Mouse (Mus musculus): ENCODE results near the gene Fam57a. TPM values are rescaled to one million over a fixed set of nuclear protein-coding genes. Genes with fewer than 3 reads are reported as not detected.

Fam57a gene
- polyA plus RNA-seq, 1 experiment from 2014 or later: 4.5 TPM

- WGBS (ENCODE audit: insufficient replicate concordance): 69% methylated on average over 2 of the region's 2 CpGs
- ATAC-seq (ENCODE audit: low read depth) (no peak), DNase-seq (no peak)
- Histone ChIP-seq H3K27ac (no peak overlapping the region), H3K36me3 (peaks cover 14% of the 10 kb centered on the region; the same call in 1 of the 2 replicates), H3K4me2 (no peak overlapping the region), H3K4me1 (replicated peaks) (peaks cover 10% of the 10 kb centered on the region; the same call in 1 of the 2 replicates), H3K9ac (no peak overlapping the region), H3K4me3 (replicated peaks) (no peak overlapping the region), H3K9me3 (replicated peaks) (no peaks in the 10 kb centered on the region), H3K27me3 (no peaks in the 10 kb centered on the region)
These were observed 25.3 kb upstream of the Fam57a start for GRCm38 (mm10) chr11:76154200-76154599.

DNA sequence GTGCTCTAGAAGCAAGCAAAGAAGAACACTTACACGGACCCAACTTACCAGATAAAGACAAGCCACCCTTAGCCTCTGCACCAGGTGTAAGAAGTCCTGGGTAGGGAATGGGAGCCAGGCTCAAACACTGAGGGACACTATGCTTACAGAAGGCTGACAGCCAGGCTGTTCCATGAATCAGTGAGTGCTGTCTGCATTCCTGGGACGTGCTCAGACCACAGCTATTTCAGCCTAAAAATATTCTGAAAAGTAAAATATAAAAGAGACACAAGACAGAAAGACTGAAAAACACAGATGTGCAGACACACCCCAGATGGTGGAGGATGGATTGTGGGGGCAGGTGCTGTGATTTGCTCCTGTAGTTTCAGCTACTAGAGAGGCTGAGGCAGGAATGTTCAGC lies 24.6 kb upstream of the Fam57a start:
- 81% methylated on average over 2 of the region's 2 CpGs for WGBS (ENCODE audit: insufficient replicate concordance)
- H3K4me2 ChIP-seq: no peak overlapping the region
- ATAC-seq (ENCODE audit: low read depth): no peak

DNA sequence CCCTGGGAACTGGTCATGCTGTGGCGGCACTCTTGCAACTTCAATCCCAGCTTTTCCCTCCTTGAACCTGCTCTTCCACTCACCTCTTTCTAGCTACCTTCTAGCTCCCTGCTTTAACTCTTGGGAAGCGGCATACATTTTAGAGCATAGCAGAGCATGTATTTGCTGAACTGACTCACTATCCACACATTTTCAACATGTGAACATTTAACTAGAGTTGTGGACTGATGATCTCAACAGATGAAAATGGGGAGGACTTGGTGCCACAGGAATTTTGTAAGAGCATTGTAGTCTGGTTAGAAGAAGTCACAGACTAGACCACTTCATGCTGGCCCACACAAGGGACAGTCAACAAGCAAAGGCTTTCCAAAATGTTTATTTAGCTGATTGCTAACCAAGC lies 21.1 kb upstream of the Fam57a start:
- Histone ChIP-seq H3K36me3 (peaks cover 17% of the 10 kb centered on the region), H3K9me3 (replicated peaks) (no peaks in the 10 kb centered on the region), H3K4me1 (replicated peaks) (peaks cover 10% of the 10 kb centered on the region; the same call in 1 of the 2 replicates), H3K27me3 (no peaks in the 10 kb centered on the region), H3K27ac (no peak overlapping the region), H3K4me2 (no peak overlapping the region), H3K4me3 (replicated peaks) (no peak overlapping the region), H3K9ac (no peak overlapping the region)
- 82% methylated on average over 2 of the region's 2 CpGs for WGBS (ENCODE audit: insufficient replicate concordance)
- ATAC-seq (ENCODE audit: low read depth) (no peak), DNase-seq (no peak)

More for the DNA sequence above, 24.6 kb upstream of the Fam57a start:
- no peak overlapping the region for H3K9ac ChIP-seq
- no peak overlapping the region for H3K4me3 ChIP-seq (replicated peaks)
- no peak overlapping the region for H3K27ac ChIP-seq
- DNase-seq: no peak
- H3K36me3 ChIP-seq: peaks cover 14% of the 10 kb centered on the region
- H3K9me3 ChIP-seq (replicated peaks): no peaks in the 10 kb centered on the region
- H3K27me3 ChIP-seq: no peaks in the 10 kb centered on the region
- peaks cover 10% of the 10 kb centered on the region; the same call in 1 of the 2 replicates for H3K4me1 ChIP-seq (replicated peaks)

DNA sequence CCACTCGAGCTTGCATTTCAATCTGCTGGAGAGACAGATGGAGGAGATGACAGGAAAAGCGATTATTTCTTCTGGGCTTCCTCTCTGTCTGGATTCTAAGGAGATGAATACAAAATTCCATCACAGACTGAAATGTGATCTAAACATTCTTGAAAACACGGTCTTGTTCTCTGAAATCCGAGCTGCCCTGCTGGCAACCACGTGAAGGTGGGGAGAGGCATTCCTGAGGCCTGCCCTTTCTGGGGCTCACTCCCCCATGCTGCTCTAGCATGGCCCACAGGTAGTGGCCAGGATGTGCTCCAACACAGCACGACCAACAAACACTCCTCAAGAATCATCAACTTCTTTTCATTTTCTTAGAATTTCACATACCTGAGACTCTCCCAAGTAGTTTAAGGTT lies 19.2 kb upstream of the Fam57a start:
- no peak overlapping the region for H3K27ac ChIP-seq
- no peaks in the 10 kb centered on the region for H3K4me1 ChIP-seq (replicated peaks)
- no peak for ATAC-seq (ENCODE audit: low read depth)
- no peak for DNase-seq
- peaks cover 22% of the 10 kb centered on the region for H3K36me3 ChIP-seq
- H3K4me2 ChIP-seq: no peak overlapping the region
- no peaks in the 10 kb centered on the region for H3K9me3 ChIP-seq (replicated peaks)
- H3K9ac ChIP-seq: no peak overlapping the region
- 57% methylated on average over 6 of the region's 6 CpGs for whole genome bisulfite sequencing (ENCODE audit: insufficient replicate concordance)
- no peaks in the 10 kb centered on the region for H3K27me3 ChIP-seq
- no peak overlapping the region for H3K4me3 ChIP-seq (replicated peaks)

DNA sequence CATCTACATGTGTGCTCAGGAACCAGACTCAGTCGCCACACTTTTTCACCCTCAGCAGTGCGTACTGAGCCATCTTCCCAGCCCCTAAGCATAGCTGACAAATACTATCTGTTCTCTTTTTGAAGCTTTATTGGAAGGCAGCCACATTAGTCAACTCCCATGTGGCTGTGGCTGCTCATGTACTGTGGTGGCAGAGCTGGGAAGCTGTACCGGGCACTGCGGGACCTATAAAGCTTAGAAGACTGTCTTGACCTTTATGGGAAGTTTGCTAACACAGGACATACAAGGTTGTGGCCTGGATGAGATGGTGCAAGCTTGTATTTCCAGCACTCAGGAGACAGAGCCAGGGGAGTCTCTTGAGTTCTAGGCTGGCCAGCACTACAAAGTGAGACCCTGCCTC lies 12.8 kb upstream of the Fam57a start:
- Histone ChIP-seq H3K9me3 (replicated peaks) (no peaks in the 10 kb centered on the region), H3K4me2 (no peak overlapping the region), H3K4me3 (replicated peaks) (no peak overlapping the region), H3K27ac (no peak overlapping the region), H3K36me3 (peaks cover 11% of the 10 kb centered on the region), H3K4me1 (replicated peaks) (0 out of 2 replicates have a peak, but pooled peaks cover 4% of the 10 kb centered on the region), H3K27me3 (no peaks in the 10 kb centered on the region), H3K9ac (no peak overlapping the region)
- ATAC-seq (ENCODE audit: low read depth) (no peak), DNase-seq (no peak)
- 84% methylated on average over 4 of the region's 4 CpGs for WGBS (ENCODE audit: insufficient replicate concordance)

DNA sequence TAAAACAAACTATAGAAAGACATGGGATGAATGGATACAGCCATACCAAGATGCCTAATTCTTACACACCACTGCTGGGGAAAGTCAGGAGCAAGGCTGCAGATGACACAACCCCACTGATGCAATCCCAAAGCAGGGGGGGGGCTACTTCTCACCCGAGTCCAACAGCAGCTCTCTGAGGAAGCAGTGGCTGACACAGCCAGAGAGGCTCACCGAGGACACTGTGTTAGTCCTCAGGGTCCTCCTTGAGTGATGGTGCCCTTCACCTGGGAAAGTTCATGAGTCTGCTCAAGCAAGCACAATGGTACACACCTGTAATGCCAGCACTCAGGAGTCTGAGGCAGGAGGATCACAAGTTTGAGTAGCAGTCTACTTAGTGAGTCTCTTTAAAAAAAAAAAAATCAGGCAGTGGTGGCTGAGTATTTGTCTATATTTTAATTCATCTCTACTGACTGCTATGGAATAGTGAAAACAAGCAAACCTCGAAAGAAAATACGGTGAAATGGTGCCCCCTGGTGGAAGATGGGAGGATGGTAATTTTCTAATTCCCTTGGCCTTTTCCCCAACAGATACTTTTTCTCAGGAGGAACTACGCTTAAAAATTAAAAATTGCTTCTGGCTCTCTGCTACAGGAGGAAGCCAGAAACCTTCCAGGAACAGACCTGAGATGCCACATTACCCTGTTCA lies 12.2 kb upstream of the Fam57a start:
- no peak overlapping the region for H3K4me2 ChIP-seq
- ATAC-seq (ENCODE audit: low read depth): no peak
- whole genome bisulfite sequencing (ENCODE audit: insufficient replicate concordance): 21% methylated on average over 5 of the region's 5 CpGs

GRCm38 (mm10) chr11:76168976-76169375 lies 10.5 kb upstream of the Fam57a start:
- no peaks in the 10 kb centered on the region for H3K9me3 ChIP-seq (replicated peaks)
- no peak for DNase-seq

More for the DNA sequence above, 12.2 kb upstream of the Fam57a start:
- Histone ChIP-seq H3K9me3 (replicated peaks) (no peaks in the 10 kb centered on the region), H3K4me3 (replicated peaks) (no peak overlapping the region), H3K27me3 (no peaks in the 10 kb centered on the region), H3K4me1 (replicated peaks) (0 out of 2 replicates have a peak, but pooled peaks cover 4% of the 10 kb centered on the region), H3K27ac (no peak overlapping the region), H3K9ac (no peak overlapping the region), H3K36me3 (peaks cover 14% of the 10 kb centered on the region)
- DNase-seq: peak; percentile 33

DNA sequence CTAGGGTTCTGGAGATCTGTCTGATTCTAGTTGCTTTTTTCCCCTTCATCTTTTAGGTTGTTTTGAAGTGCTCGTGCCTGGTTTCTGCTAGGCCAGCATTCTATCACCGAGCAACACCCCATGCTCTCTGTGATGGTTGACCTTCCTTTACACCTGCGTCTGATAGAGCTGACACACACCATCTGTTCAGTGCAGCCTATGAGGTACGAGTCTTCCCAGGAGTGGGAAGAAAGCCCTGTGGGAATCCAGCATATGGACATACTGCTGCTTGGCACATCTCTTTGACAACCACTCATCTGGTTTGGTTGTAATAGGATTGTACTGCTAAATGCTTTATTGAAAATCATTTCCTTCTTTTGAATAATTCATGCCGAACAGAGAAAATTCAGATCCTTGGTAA lies 9.3 kb upstream of the Fam57a start:
- no peaks in the 10 kb centered on the region for H3K27me3 ChIP-seq
- DNase-seq (no peak), ATAC-seq (ENCODE audit: low read depth) (no peak)
- no peak overlapping the region for H3K4me2 ChIP-seq
- 72% methylated on average over 5 of the region's 5 CpGs for WGBS (ENCODE audit: insufficient replicate concordance)
- H3K4me3 ChIP-seq (replicated peaks): no peak overlapping the region
- 0 out of 2 replicates have a peak, but pooled peaks cover 4% of the 10 kb centered on the region for H3K4me1 ChIP-seq (replicated peaks)
- no peak overlapping the region for H3K9ac ChIP-seq
- no peaks in the 10 kb centered on the region for H3K9me3 ChIP-seq (replicated peaks)
- H3K36me3 ChIP-seq: peaks cover 24% of the 10 kb centered on the region
- H3K27ac ChIP-seq: no peak overlapping the region

More at GRCm38 (mm10) chr11:76168976-76169375, 10.5 kb upstream of the Fam57a start:
- Histone ChIP-seq H3K4me3 (replicated peaks) (no peak overlapping the region), H3K4me1 (replicated peaks) (0 out of 2 replicates have a peak, but pooled peaks cover 4% of the 10 kb centered on the region), H3K27ac (no peak overlapping the region), H3K4me2 (no peak overlapping the region), H3K9ac (no peak overlapping the region), H3K36me3 (peaks cover 22% of the 10 kb centered on the region), H3K27me3 (no peaks in the 10 kb centered on the region)
- no peak for ATAC-seq (ENCODE audit: low read depth)
- WGBS (ENCODE audit: insufficient replicate concordance): 86% methylated on average over 3 of the region's 3 CpGs

GRCm38 (mm10) chr11:76178726-76179494 lies 561 bp upstream of the Fam57a start:
- peaks cover 18% of the 10 kb centered on the region for H3K36me3 ChIP-seq
- H3K4me2 ChIP-seq: peak overlapping the region; percentile 86
- H3K9ac ChIP-seq: peak overlapping the region; percentile 84
- WGBS (ENCODE audit: insufficient replicate concordance): under 1% methylated on average over 28 of the region's 28 CpGs
- DNase-seq (peak; percentile 37), ATAC-seq (ENCODE audit: low read depth) (peak; percentile 83)
- peaks cover 17% of the 10 kb centered on the region for H3K4me1 ChIP-seq (replicated peaks)
- no peaks in the 10 kb centered on the region for H3K9me3 ChIP-seq (replicated peaks)
- no peaks in the 10 kb centered on the region for H3K27me3 ChIP-seq
- peak overlapping the region; percentile 93 for H3K4me3 ChIP-seq (replicated peaks)
- peak overlapping the region; percentile 72 for H3K27ac ChIP-seq

DNA sequence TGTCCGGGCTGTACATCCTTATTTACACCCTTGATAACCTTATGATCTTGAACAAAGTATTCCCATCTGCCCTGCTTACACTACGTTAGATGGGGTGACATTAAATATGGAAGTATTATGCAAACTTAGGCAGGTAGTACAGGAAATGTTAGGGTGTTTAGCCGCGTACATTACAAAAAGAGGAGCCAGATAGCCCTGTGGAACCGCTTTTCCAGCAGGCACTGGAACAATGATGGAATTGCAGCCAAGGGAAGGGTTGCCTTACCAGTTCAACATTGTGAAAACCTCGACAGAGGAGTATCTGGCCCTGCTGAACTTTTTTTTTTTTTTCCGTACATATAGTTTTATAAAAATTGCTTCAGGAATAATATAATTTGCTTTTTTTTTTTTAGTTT lies 672 bp downstream of the Fam57a start:
- Histone ChIP-seq H3K4me3 (replicated peaks) (peak overlapping the region; percentile 93), H3K27ac (peak overlapping the region; percentile 72; the same call in 1 of the 2 replicates), H3K9me3 (replicated peaks) (no peaks in the 10 kb centered on the region), H3K4me1 (replicated peaks) (peaks cover 17% of the 10 kb centered on the region), H3K9ac (peak overlapping the region; percentile 84), H3K36me3 (peaks cover 15% of the 10 kb centered on the region; the same call in 1 of the 2 replicates), H3K4me2 (peak overlapping the region; percentile 86), H3K27me3 (no peaks in the 10 kb centered on the region)
- no peak for DNase-seq
- ATAC-seq (ENCODE audit: low read depth): no peak
- WGBS (ENCODE audit: insufficient replicate concordance): 11% methylated on average over 7 of the region's 7 CpGs

GRCm38 (mm10) chr11:76183745-76184144 lies 4.3 kb downstream of the Fam57a start:
- 85% methylated on average over 4 of the region's 4 CpGs for WGBS (ENCODE audit: insufficient replicate concordance)
- no peak overlapping the region for H3K27ac ChIP-seq
- H3K4me1 ChIP-seq (replicated peaks): peaks cover 11% of the 10 kb centered on the region
- DNase-seq (no peak), ATAC-seq (ENCODE audit: low read depth) (no peak)
- no peaks in the 10 kb centered on the region for H3K36me3 ChIP-seq
- no peak overlapping the region for H3K9ac ChIP-seq
- H3K9me3 ChIP-seq (replicated peaks): no peaks in the 10 kb centered on the region
- no peaks in the 10 kb centered on the region for H3K27me3 ChIP-seq
- H3K4me3 ChIP-seq (replicated peaks): no peak overlapping the region
- no peak overlapping the region for H3K4me2 ChIP-seq
